Mouse (Mus musculus) ovary, adult 18-20 months (tissue): ENCODE measurements around the gene Baiap2l1.

Experiments used
- DNase-seq: peaks from one replicate; pipeline ENCODE4 v3.0.0; 2022; ENCODE audit warnings: low spot score, mixed read lengths

The Baiap2l1 gene

DNA sequence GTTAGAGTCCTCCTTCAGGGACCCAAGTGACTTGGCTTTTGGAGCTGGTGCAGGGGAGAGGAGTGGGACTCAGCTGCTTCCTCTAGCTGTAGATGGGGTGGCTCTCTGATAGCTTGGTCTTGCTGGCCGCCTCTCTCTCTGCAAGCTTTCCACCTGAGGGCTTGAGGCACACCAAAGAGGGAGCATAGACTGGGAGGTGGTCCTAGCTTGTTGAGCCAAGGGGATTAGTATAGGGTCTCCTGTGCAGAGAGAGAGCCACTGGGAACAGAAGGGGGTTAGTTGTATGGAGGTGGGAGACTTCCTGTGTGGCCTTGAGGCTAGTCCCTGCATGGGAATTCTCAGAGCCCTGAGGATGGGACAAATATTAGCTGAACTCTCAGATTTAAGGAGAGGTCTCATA, 101.0 kb downstream of the Baiap2l1 start:
- no peak for DNase-seq

DNA sequence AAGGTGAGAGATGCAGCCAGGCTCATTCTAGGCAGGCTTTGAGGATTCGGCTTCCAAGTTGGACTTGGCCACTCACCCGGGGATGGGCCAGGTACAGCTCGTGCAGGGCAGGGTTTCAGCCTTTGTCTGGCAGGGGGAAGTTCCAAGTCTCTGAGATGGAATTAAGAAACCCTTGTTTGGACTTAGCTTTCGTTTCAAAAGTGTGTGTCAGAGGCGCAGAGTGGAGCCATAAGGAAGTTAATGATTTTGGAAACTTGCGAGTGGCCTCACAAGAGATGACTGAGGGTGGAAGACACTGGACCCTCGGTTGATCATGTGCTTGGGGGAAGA, 101.4 kb downstream of the Baiap2l1 start:
- DNase-seq: no peak

DNA sequence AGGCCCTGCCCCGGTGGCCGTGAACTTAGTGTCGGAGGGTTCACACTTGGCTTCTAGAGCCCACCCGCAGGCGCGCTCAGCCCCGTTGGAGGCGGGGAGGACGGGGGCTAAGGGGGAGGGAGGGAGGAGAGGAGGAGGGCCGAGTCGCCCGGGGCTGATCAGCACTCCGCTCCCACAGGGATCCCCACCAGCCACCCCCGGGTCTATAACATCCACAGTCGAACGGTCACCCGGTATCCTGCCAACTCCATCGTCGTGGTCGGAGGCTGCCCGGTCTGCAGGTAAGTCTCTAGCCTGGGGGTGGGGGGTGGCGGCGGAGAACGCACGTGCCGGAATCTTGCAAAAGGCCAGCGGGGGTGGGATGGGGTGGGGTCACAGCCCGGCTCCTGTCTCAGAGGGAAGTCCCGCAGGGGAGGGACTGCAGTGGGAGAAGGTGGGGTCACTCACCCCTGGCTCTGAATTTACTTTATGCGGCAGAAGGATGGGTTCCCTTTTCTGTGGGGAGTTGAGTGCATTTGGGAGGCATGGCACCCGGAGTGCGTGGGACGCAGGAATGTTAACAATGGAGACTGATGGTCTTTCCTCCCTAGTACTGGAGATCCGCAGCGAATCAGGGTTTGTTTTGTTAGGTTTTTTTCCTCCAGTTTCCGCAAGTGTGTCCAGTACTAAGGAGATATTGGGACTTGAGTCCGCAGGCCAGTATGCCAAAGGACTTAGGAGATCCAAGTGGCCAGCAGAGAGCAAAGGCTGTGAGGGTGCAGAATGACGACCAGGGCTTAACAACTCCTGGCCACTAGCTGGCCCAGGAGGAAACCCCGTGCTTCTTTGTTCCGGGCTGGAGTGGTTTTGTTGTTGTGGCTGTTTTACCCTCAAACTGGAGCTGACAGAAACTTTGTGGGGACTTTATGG, 102.0 kb downstream of the Baiap2l1 start:
- DNase-seq: peak; percentile 45

DNA sequence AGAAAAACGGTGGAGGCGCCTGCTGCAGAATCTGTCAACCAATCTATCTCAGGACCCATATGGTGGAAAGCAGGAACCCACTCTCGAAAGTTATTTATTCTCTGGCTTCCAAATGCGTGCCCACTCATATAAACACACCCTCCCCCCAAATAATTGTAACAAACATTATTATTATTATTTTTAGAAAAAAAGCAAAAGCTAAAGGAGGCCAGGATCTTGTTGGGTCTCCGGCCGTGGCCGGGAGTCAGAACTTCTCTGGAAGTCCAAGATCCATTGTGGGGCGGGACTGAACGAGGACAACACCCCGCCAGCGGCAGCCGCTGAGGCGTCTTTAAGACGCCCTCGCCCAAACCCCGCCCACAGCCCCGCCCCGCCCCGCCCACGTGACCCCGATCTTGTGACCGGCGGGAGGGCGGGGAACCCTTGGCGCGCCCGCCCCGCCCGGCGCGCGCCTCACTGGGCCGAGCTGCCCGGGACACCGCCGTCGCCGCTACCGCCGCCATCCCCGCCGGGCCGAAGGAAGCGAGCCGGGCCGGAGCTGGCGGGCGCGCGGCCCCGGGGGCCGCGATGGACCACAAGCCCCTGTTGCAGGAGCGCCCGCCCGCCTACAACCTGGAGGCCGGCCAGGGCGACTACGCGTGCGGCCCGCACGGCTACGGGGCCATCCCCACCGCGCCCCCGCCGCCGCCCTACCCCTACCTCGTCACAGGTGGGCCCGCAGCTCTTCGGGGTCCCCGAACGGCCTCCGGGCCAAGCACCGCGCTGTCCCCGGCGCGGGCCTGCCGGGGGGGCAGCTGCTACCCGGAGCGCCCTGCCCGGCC, 102.9 kb downstream of the Baiap2l1 start:
- DNase-seq: peak; percentile 84

DNA sequence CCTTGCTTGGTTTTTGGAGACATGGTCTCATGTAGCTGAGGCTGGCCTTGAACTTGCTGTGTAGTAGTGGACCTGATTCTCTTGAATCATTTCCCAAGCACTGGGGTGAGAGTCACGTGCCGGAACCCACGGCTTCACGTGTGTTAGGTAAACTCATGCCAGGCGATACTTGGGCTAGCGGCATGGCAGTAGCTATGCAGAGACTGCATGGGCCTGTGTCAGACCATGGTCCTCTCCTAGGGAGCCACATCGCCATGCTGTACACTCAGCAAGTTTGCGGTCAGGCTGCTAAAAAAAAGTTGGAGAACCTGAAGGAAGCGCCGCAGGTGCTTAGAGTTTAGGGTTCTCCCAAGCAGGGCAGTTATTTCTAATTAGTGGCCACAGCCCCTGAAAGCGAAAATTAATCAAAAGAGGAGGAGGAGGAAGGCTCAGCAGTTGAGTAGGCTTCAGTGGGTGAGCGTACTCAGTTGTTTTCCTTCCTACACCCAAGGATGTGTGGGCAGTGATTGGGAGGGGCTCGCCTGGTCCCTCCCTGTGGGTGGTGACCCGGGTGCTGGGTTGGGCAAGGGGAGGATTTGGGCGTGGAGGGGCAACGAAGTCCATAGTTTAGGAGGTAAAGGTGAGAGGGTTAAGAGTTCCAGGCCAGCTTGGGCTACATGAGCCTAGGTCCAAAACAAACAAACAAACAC, 103.6 kb downstream of the Baiap2l1 start:
- peak; percentile 85 for DNase-seq

DNA sequence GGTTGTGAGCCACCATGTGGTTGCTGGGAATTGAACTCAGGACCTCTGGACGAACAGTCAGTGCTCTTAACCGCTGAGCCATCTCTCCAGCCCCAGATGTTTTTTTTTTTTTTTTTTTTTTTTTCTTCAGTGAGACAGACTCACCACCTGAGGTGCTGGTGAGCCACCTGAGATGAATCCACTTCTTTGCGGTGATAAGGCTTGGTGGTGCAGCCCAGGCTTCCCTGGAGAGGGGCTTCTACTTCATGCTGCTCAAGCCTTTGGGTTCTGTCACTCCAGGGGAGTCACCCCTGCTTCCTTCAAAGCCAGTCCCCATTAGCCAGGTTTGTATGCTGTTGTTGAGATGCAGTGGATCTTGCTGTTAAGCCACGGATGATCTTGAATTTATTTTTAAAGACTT, 104.7 kb downstream of the Baiap2l1 start:
- DNase-seq: no peak

DNA sequence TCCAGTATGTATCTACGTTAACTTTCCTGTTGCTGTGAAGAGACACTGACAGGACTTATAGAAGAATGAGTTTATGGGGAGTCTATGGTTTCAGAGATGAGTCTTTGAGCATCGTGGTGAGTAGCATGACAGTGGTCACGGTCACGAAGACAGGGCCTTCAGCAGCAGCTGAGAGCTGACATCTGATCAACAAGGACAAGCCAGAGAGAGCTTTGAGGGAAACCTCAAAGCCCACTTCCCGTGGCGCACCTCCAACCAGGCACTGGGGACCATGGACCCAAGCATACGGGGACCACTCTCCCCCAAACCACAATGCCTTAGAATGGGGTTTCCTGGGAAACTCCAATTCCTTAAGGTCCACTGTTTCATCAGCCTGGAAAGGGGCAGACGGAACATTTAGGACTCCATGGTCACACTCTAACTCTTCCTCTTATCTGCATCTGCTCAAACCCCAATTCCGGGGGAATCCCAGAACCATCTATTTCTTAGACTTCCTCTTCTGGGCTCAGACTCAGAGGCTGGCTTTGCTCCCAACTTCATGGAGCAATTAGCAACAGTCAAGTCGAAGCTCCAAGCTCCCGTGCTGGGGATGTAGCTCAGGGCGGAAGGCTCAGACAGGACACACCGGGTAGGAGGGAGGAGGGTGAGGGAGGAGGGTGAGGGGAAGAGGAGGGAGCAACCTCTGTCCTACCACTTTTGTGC, 105.9 kb downstream of the Baiap2l1 start:
- DNase-seq: no peak

DNA sequence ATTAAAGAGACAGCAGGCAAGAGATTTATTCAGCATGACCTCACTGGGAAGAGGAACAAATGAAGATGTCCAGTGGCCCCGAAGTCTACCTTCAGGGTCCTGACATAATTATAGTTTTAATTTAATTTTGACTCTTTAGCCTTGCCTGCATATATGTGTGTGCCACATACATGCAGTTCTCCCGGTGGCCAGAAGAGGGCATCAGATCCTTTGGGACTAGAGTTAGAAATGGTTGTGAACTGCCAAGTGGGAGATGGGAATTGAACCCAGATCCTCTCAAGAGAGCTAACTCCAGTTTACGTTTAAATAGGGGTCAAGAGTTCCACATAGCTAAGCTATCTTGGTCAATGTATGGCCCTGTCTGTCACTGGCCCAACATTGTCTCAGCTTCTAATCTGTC, 108.0 kb downstream of the Baiap2l1 start:
- no peak for DNase-seq

DNA sequence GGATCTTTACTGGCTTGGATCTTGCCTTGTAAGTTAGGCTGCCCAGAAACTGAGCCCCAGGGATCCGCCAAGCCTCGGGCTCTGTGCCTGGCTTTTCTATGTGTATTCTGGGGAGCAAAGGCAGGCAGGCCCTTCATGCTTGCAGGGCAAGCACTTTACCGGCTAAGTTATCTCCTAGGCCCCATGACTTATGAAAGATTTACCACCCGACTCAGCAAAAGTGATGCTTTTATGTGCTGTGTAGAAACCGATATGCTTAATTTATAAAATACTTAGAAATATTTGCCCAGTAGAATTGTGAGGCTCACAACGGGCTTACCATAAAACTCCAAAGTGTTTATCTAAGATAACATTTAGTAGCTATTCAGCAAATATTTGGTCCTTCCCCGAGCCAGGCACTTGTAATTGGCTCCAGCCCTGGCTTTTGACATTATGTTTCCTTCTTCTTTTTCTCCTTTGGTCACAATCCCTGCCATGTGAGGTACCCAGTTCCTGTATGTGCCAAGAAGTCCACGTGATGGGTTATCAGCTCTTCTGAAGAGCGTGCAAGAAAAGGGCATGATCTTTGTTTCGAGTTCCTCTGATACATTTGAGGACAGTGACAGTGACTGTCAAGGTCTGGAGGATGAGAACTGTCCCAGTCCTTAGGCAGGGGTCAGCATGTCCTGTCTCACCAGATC, 109.9 kb downstream of the Baiap2l1 start:
- DNase-seq: no peak

DNA sequence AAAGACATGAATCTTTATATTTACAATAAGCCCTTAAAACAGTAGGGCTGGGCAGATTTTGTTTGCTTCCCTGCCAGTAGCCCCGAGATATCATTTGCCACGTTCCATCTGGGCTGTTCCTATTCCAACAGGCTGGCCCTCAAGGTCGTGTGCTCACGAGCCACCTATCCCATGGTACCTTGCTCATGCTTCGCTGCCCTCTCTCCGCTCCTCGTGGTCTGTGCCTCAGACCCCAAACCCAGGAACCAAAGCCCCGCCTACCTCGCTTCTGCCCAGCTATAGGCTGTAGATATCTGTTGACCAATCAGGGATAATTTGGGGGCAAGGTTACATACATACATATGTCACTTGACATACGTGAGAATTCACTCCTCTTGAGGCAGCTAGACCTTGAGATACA, 110.6 kb downstream of the Baiap2l1 start:
- no peak for DNase-seq

DNA sequence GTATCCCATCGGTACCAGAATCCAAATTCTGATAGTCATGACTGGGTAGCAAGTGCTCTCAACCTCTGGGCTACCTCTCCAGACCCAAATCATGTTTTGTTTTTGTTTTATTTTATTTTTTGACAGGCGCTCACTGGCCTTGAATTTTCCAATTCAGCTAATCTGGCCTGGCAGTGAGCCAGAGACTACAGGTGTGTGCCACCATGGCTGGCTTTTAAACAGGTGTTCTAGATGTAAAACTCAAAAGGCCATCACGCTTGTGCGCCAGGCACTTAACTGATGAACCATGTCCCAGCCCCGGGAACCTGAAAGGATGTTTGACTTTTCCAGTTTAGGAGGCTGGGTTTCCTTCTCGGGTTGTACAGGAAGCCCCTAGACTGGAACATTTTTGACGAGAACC, 111.2 kb downstream of the Baiap2l1 start:
- DNase-seq: no peak

DNA sequence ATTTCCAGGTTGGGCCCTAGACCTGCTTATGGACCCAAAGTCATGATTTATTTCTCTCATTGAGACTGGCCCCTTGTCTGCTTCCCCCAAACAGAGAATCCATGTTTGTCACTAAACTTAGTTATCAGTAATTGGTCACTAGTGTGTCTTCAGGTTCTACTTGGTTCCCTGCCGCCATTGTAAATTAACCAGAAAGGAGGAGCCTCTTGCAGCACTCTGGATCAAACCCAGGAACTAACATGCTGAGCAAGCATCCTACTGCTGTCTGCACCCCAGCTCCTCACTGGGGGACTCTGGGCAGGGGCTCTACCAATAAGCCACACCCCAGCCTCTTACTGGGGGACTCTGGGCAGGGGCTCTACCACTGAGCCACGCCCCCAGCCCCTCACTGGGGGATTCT, 112.3 kb downstream of the Baiap2l1 start:
- DNase-seq: no peak

DNA sequence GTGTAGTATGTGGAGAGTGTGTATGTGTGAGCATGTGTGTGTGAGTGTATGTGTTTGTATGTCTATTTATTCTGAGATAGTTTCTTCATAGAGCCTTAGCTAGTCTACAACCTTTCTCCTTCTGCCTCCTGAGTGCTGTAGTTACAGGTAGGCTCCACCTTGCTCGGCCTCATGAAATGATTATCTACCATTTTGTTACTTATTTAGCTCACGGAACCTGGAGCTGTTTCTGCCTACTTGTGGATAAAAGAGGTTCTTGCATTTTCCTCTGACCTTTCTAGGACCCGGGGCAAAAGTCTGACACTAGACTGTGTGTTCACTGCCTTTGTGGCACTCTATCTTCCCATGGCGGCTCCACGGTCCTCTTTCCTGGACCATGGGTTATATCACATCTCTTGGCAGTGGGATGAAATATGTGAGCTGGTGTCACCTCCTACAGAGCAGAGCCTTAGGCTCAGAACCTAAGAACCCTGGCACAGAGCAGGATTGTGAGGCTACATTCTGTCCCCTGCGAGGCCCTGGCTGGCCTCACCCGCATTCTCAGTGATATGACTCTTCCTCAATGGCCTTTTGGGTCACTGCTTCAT, 113.9 kb downstream of the Baiap2l1 start, which contains the start of gene Bri3:
Gene Bri3 (plus strand): TSS at position 537 of the 587 bp plus-strand sequence.
- DNase-seq: no peak

DNA sequence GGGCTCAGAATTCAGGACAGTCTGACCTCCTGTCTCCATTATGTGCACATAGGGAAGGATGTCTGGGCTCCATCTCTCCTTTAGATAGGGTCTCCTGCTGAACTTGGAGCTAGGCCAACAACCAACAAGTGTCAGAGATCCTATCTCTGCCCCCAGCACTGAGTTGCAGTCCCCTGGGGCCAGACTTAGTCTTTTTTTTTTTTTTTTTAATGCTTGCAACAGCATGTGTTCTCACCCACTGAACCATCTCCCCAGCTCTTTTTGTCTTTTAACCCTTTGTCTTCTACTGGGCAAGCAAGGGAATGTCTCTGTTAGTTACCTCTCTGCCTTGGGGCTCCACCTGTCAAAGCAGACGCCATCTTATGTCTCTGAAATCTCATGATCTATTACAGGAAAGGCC, 118.9 kb downstream of the Baiap2l1 start:
- DNase-seq: no peak

DNA sequence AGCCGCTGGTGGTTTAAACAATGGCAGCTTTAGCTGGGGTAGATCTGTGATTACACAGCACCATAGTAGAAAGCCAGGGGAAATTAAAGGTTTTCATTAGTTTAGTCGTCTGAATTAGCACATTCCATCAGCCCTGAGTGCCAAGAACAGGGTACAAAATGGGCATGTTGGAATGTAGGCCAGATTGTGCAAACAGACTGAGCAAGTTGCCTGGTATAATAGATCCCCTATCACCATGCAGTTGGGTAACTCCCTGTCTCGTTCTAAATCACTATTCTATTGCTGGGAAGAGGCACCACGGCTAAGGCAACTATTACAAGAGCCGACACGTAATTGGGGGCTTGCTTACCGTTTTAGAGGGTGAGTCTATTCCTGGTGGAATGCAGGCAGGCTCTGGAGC, 123.2 kb downstream of the Baiap2l1 start:
- no peak for DNase-seq

DNA sequence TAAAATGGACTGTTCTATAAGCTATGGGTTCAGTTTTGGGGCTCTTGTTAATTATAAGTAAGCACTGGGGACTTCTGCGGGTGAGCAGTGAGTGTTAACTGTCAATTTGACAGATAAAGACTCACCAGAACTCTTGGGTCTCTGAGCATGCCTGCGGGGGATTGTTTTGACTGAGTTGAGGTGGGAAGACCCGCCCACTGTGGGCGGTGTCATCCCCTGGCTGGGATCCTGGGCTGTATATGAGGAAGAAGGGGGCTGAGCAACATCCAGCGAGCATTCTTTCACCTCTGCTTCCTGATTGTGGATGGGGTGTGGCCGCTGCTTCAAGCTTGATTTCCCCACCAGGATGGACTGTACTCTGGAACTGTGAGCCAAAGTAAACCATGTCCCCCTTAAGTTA, 123.7 kb downstream of the Baiap2l1 start:
- no peak for DNase-seq

DNA sequence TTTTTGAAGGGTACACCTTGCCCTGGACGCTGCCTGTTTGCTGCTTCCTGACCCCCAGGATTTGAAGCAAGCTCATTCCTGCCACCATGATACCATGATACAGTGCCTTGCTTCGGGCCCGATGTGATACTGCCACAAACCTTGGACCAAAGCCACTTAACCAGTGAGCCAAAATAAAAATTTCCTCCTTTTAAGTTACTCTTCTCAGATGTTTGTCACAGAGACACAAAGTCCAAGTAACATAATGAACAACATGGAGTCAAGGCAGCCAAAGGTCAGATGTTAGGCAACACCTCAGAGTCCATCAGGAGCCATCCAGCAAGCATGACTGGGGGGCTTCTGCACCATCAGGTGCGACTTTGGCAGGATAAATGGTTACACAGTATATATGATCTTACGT, 125.4 kb downstream of the Baiap2l1 start:
- no peak for DNase-seq

DNA sequence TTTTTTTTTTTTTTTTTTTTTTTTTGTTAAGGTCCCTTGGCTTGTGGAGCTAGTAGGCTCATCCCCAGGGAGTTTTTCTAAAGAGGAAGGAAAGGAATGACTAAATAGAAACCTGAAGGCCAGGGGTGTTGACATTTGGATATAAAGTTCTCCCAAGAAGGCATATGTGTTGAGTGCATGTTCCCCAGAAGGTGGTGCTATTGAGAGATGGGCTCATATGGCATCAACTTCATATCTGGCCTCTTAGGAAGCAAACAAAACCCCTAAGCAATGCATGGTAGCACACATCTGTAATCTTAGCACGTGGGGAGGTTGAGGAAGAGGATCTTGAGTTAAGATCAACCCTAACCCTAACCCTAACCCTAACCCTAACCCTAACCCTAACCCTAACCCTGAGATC, 126.5 kb downstream of the Baiap2l1 start:
- DNase-seq: no peak

DNA sequence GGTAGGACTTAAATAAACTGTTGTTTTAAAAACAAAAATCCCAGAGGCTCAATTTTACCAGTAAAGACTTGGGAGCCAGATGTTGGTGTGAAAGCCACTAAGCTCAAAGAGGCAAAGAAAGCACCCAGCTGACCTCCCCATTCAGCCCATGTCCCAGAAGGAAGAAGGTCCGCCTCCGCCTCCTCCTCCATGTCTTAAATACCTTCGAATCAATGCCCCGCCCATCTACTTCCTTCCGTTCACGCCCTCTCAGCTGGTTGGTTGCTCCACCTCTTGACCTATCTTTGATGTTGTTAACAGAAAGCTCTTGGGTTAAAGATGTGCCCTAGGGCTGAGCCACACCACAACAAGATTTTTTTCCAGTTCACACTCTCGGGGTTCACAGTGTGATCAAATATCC, 127.7 kb downstream of the Baiap2l1 start:
- no peak for DNase-seq

DNA sequence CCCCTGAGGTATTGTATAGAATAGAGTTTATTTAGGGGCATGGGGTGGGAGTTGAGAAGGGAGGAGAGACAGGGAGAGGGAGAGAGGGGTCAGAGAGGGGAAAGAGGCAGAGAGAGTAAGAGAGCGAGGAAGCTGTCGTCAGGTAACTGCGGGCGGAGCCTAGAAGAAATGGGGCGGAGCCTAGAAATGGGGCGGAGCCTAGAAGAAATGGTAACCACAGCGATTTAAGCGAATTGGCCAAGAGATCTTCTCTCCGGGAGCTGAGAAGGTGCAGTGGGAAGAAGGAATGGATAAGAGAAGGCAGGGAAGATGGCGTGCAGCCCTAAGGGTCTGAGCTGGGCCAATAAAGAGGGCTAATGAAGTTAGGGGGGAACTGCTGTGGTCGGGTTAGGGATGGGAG, 131.7 kb downstream of the Baiap2l1 start:
- DNase-seq: no peak
